Comparison of ENCODE assay signal across 9 mouse cellular contexts in the genomic region with DNA sequence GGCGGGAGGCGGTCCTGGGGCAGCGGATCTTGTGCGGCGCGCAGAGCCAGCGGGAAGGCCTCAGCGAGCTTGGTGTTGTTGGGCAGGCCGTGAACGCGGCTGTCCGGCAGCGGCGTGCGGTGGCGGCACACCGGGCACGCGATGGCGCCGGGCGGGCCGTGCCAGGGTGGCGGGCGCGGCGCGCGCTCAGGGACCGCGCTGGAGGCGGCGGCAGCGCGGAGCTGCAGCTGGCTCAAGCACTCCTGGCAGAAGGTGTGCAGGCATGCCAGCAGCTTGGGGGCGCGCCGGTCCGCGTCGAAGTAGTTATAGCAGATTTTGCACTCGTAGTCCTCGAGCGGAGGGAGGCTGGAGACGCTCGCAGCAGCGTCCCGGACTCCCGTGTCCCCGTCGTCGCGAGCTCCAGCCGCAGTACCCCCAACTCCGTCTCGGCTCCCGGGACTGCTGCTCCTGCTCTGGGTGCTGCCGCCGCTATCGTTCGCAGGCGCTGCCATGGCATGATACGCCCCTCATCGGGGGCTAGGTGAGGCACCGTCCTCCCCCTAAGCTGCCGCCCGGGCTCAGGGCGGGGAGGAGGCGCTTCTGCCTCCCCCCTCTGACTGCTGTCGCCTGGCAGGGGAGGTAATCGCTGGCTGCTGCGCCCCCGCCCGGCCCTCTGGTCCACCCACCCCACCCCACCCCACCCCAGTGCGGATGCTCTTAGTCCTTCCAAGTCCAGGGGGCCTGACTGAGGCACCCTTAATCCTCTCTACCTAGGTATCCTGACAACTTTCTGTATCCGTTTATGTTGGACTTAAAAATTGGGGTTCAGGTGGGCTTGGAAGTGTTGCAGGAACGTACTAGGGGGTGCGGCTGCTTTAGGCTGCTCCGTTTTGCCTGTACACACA. TPM values are rescaled to one million over a fixed set of nuclear protein-coding genes. Genes with fewer than 3 reads are reported as not detected.
DNase-seq lines count a peak whose midpoint lies in the region; ATAC-seq and TF ChIP-seq lines count a peak whose summit lies in the region.
"Had no signal": no experiment of that assay in that cellular context is flagged by ENCODE, and none has a peak within 500 bp of the region (broad histone marks: within the 10 kb centered on the region; RNA-seq: fewer than 3 reads in every experiment).

No protein-coding gene starts in this region.

- H3K27ac ChIP-seq in ES-Bruce4 (ENCODE audit: insufficient read depth, low read length) = no peak overlapping the region
- H3K27ac ChIP-seq in embryonic facial prominence, embryonic 14.5 days (replicated peaks; ENCODE audit: low read depth, low read length) = peak overlapping the region; percentile 80
- H3K27ac ChIP-seq in intestine, embryonic 15.5 days = no peak overlapping the region
- no peak overlapping the region for H3K27ac ChIP-seq in midbrain, embryonic 13.5 days

- H3K27me3 ChIP-seq in ES-Bruce4 (ENCODE audit: control insufficient read depth, insufficient read depth, low read length, poor library complexity, severe bottlenecking) = peaks cover 33% of the 10 kb centered on the region
- peaks cover 76% of the 10 kb centered on the region for H3K27me3 ChIP-seq in embryonic facial prominence, embryonic 14.5 days (replicated peaks; ENCODE audit: control insufficient read depth, insufficient read depth, low read length)
- peaks cover 82% of the 10 kb centered on the region for H3K27me3 ChIP-seq in intestine, embryonic 15.5 days (replicated peaks)
- peaks cover 94% of the 10 kb centered on the region for H3K27me3 ChIP-seq in midbrain, embryonic 13.5 days
- H3K27me3 ChIP-seq: CH12.LX had no signal

- TF ChIP-seq EP300 in ES-Bruce4 (IDR thresholded peaks at IDR 0.05; ENCODE audit: insufficient read depth, low read depth, low read length) = no peak

- no peak for DNase-seq in frontal cortex, postnatal 14 days (ENCODE audit: low spot score in 2 of 2)
- peak; percentile 76 for DNase-seq in embryonic facial prominence, embryonic 14.5 days (ENCODE audit: low spot score)
- no peak for DNase-seq in layer of hippocampus, adult 18-20 months (ENCODE audit: low spot score in 2 of 2)
- DNase-seq in layer of hippocampus, adult 11-12 months (ENCODE audit: low spot score) = no peak

- no peak for TF ChIP-seq POLR2A in ES-Bruce4 (IDR thresholded peaks at IDR 0.05; ENCODE audit: insufficient read depth, low read length)

- peak; percentile 64 for ATAC-seq in frontal cortex, adult (ENCODE audit: low TSS enrichment)
- peak; percentile 62 for ATAC-seq in embryonic facial prominence, embryonic 14.5 days (ENCODE audit: low read depth)
- peak; percentile 78 for ATAC-seq in intestine, embryonic 15.5 days
- peak; percentile 83 for ATAC-seq in midbrain, embryonic 13.5 days

- H3K4me2 ChIP-seq in embryonic facial prominence, embryonic 14.5 days (ENCODE audit: low read depth, low read length) = peak overlapping the region; percentile 93
- H3K4me2 ChIP-seq in intestine, embryonic 15.5 days (replicated peaks) = peak overlapping the region; percentile 99
- peak overlapping the region; percentile 91 for H3K4me2 ChIP-seq in midbrain, embryonic 13.5 days (replicated peaks)

- H3K4me1 ChIP-seq in ES-Bruce4 (ENCODE audit: control insufficient read depth, insufficient read depth, low read length) = no peaks in the 10 kb centered on the region
- H3K4me1 ChIP-seq in embryonic facial prominence, embryonic 14.5 days (ENCODE audit: control insufficient read depth, insufficient read depth, low read length) = peaks cover 9% of the 10 kb centered on the region; the same call in 1 of the 2 replicates
- H3K4me1 ChIP-seq in intestine, embryonic 15.5 days (replicated peaks) = peaks cover 17% of the 10 kb centered on the region
- peaks cover 30% of the 10 kb centered on the region for H3K4me1 ChIP-seq in midbrain, embryonic 13.5 days (replicated peaks)

- H3K9me3 ChIP-seq in ES-Bruce4 (replicated peaks; ENCODE audit: control insufficient read depth, insufficient read depth, low read length, poor library complexity, severe bottlenecking) = no peaks in the 10 kb centered on the region
- no peaks in the 10 kb centered on the region for H3K9me3 ChIP-seq in embryonic facial prominence, embryonic 14.5 days (ENCODE audit: control insufficient read depth, low read length)
- H3K9me3 ChIP-seq in intestine, embryonic 15.5 days = no peaks in the 10 kb centered on the region
- H3K9me3 ChIP-seq in midbrain, embryonic 13.5 days = no peaks in the 10 kb centered on the region

- TF ChIP-seq CTCF in ES-Bruce4 (IDR thresholded peaks at IDR 0.05; ENCODE audit: low read depth, low read length) = no peak

- H3K9ac ChIP-seq in ES-Bruce4 (ENCODE audit: low read depth, poor library complexity, severe bottlenecking) = peak overlapping the region; percentile 56
- H3K9ac ChIP-seq in embryonic facial prominence, embryonic 14.5 days (ENCODE audit: low read depth, low read length) = peak overlapping the region; percentile 79
- peak overlapping the region; percentile 43 for H3K9ac ChIP-seq in intestine, embryonic 15.5 days
- H3K9ac ChIP-seq in midbrain, embryonic 13.5 days (replicated peaks) = peak overlapping the region; percentile 69

- no peaks in the 10 kb centered on the region for H3K36me3 ChIP-seq in ES-Bruce4 (ENCODE audit: control insufficient read depth, insufficient read depth, low read length, poor library complexity, severe bottlenecking)
- no peaks in the 10 kb centered on the region for H3K36me3 ChIP-seq in embryonic facial prominence, embryonic 14.5 days (ENCODE audit: control insufficient read depth, insufficient read depth, low read length)
- no peaks in the 10 kb centered on the region for H3K36me3 ChIP-seq in intestine, embryonic 15.5 days
- H3K36me3 ChIP-seq in midbrain, embryonic 13.5 days = no peaks in the 10 kb centered on the region

- H3K4me3 ChIP-seq in ES-Bruce4 (ENCODE audit: low read depth, low read length) = peak overlapping the region; percentile 77
- H3K4me3 ChIP-seq in embryonic facial prominence, embryonic 14.5 days (ENCODE audit: low read depth, low read length) = peak overlapping the region; percentile 69
- H3K4me3 ChIP-seq in intestine, embryonic 15.5 days (replicated peaks) = peak overlapping the region; percentile 50
- peak overlapping the region; percentile 63 for H3K4me3 ChIP-seq in midbrain, embryonic 13.5 days (replicated peaks)

- 0% methylated on average over 15 of the region's 79 CpGs for WGBS in embryonic facial prominence, embryonic 14.5 days
- WGBS in intestine, embryonic 15.5 days = under 1% methylated on average over 72 of the region's 79 CpGs
- under 1% methylated on average over 74 of the region's 79 CpGs for WGBS in midbrain, embryonic 13.5 days

RNA-seq across cellular contexts. Expression of a gene that starts 20.5 kb away (rescaled TPM):
- polyA plus RNA-seq in ES-Bruce4 (2011; ENCODE audit: insufficient read depth, insufficient read length, low read depth, missing spikeins) = 3.3 and 4.1 TPM in 2 replicates
- polyA plus RNA-seq in embryonic facial prominence, embryonic 14.5 days (2014; fragmentation: Nextera tagmentation; extraction: Ambion mirVana) = 9.4 and 12.4 TPM in 2 replicates
- polyA plus RNA-seq in intestine, embryonic 15.5 days (2015; fragmentation: Nextera tagmentation; extraction: Ambion mirVana) = 0.04 TPM in 1 of 2 replicates, not detected in the other
- polyA plus RNA-seq in midbrain, embryonic 13.5 days (2015; fragmentation: Nextera tagmentation; extraction: Ambion mirVana) = 30.4 and 35.6 TPM in 2 replicates
- not detected for total RNA-seq in layer of hippocampus, adult 18-20 months (2021)
